Mouse (Mus musculus) ES-E14 (cell line): ENCODE measurements at regions not wholly inside any gene's neighbourhood (a gene's known extent, or its start where the extent isn't known, plus 50 kb on each side); places are given as distances from the start of the nearest gene placed in this dataset.
"Not testable (repeated sequence)": the region's sequence is repeated elsewhere in the genome, so short reads cannot be mapped to it uniquely, and the experiment has no call there.

Source experiments
- CHD2 ChIP-seq: IDR thresholded peaks from 2 replicates; pipeline ENCODE4 v1.6.1; 2014; ENCODE audit warnings: mild to moderate bottlenecking, low read depth, low read length, inconsistent platforms
- HCFC1 ChIP-seq: IDR thresholded peaks from 2 replicates; pipeline ENCODE4 v1.6.1; 2012; ENCODE audit warnings: low read length, inconsistent platforms, borderline replicate concordance; ENCODE audit not compliant: insufficient read depth
- MAFK ChIP-seq: IDR thresholded peaks from 2 replicates; pipeline ENCODE4 v1.6.1; 2014; ENCODE audit warnings: mild to moderate bottlenecking, low read depth, low read length, inconsistent platforms; ENCODE audit not compliant: insufficient read depth

DNA sequence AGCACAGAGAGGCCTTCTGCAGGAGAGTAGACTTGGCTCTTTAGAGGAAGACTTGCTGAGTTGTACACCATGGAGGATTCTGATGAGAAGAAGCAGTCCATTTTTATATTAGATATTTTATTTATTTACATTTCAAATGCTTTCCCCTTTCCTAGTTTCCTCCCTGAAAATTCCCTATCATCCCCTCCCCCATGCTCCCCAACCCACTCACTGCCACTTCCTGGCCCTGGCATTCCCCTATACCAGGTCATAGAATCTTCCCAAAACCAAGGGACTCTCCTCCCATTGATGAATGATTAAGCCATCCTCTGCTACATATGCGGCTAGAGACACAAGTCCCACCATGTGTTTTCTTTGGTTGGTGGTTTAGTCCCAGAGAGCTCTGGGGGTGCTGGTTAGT lies 85.7 kb upstream of the Gm21119 start:
- not testable (repeated sequence) for TF ChIP-seq MAFK, CHD2, HCFC1
